Mouse (Mus musculus) intestine, postnatal 0 days (tissue): ENCODE results near the gene Rnase13. TPM values are rescaled to one million over a fixed set of nuclear protein-coding genes. Genes with fewer than 3 reads are reported as not detected.

Source experiments
- ATAC-seq: fragments of 200-750 bp; cut with Nextera tagmentation; 2 replicates; pipeline ENCODE4 v1.8.0; 2017; ENCODE audit warnings: mild to moderate bottlenecking, moderate TSS enrichment, moderate library complexity
- H3K27ac ChIP-seq: fragments of 300-500 bp; sonication (generic); 2 replicates; pipeline ENCODE4 v1.5.1; 2014; ENCODE audit warnings: mild to moderate bottlenecking, low read depth, low read length, moderate library complexity
- H3K27me3 ChIP-seq: fragments of 300-500 bp; sonication (generic); replicated peaks from 2 replicates; pipeline ENCODE4 v1.6.1; 2014; ENCODE audit warnings: low read length, mixed read lengths; ENCODE audit not compliant: control insufficient read depth, insufficient read depth
- H3K36me3 ChIP-seq: fragments of 300-500 bp; sonication (generic); 2 replicates; pipeline ENCODE4 v1.6.1; 2014; ENCODE audit warnings: mild to moderate bottlenecking, moderate library complexity; ENCODE audit not compliant: control insufficient read depth, insufficient read depth
- H3K4me1 ChIP-seq: fragments of 300-500 bp; sonication (generic); replicated peaks from 2 replicates; pipeline ENCODE4 v1.6.1; 2014; ENCODE audit warnings: antibody characterized with exemption, low read length, mixed read lengths; ENCODE audit not compliant: control insufficient read depth, insufficient read depth
- H3K4me2 ChIP-seq: fragments of 300-500 bp; sonication (generic); replicated peaks from 2 replicates; pipeline ENCODE4 v1.6.1; 2014; ENCODE audit warnings: low read depth, mild to moderate bottlenecking, moderate library complexity
- H3K4me3 ChIP-seq: fragments of 300-500 bp; sonication (generic); 2 replicates; pipeline ENCODE4 v1.5.1; 2014; ENCODE audit warnings: low read depth, low read length
- H3K9ac ChIP-seq: fragments of 300-500 bp; sonication (generic); 2 replicates; pipeline ENCODE4 v1.6.1; 2014; ENCODE audit warnings: mild to moderate bottlenecking, low read depth, low read length
- H3K9me3 ChIP-seq: fragments of 300-500 bp; sonication (generic); 2 replicates; pipeline ENCODE4 v1.6.1; 2016; ENCODE audit warnings: mixed run types; ENCODE audit not compliant: control insufficient read depth
- CTCF ChIP-seq: sonication (generic); IDR thresholded peaks from 2 replicates; pipeline ENCODE4 v1.5.1; 2016; ENCODE audit warnings: low read depth, mild to moderate bottlenecking, control low read depth, antibody characterized with exemption, moderate library complexity
- WGBS: fragments of 180-500 bp; shearing (Covaris S2); extraction: QIAGEN DNeasy Blood & Tissue Kit; methylation state at CpG from one replicate; pipeline ENCODE4 v1.1.7; 2014; 5-methylcytosine and 5-hydroxymethylcytosine counted together
- polyA plus RNA-seq: library from polyadenylated mRNA; unstranded; fragments of >200 nt; fragmentation: Nextera tagmentation; extraction: Ambion mirVana; gene quantifications from 2 replicates; pipeline ENCODE4 v1.2.1, GENCODE M21; 2015

Rnase13 gene
- polyA plus RNA-seq, 1 experiment from 2014 or later, result not detected

GRCm38 (mm10) chr14:51923492-51923891 lies 919 bp upstream of the Rnase13 start:
- Histone ChIP-seq H3K9ac (no peak overlapping the region), H3K4me2 (no peak overlapping the region), H3K4me3 (no peak overlapping the region), H3K27me3 (no peaks in the 10 kb centered on the region), H3K9me3 (no peaks in the 10 kb centered on the region), H3K4me1 (no peaks in the 10 kb centered on the region), H3K27ac (no peak overlapping the region), H3K36me3 (no peaks in the 10 kb centered on the region)
- 81% methylated on average over 4 of the region's 4 CpGs for WGBS
- TF ChIP-seq CTCF, result no peak
- ATAC-seq, result no peak

GRCm38 (mm10) chr14:51922910-51923309 lies 337 bp upstream of the Rnase13 start:
- Histone ChIP-seq H3K36me3 (no peaks in the 10 kb centered on the region), H3K27me3 (no peaks in the 10 kb centered on the region), H3K4me1 (no peaks in the 10 kb centered on the region), H3K27ac (no peak overlapping the region), H3K4me2 (no peak overlapping the region), H3K9ac (no peak overlapping the region), H3K4me3 (no peak overlapping the region), H3K9me3 (no peaks in the 10 kb centered on the region)
- no peak for ATAC-seq
- TF ChIP-seq CTCF, result no peak
- WGBS, result 96% methylated on average over 2 of the region's 2 CpGs

GRCm38 (mm10) chr14:51921759-51922570 lies 608 bp downstream of the Rnase13 start:
- Histone ChIP-seq H3K4me1 (no peaks in the 10 kb centered on the region), H3K27ac (no peak overlapping the region), H3K9me3 (no peaks in the 10 kb centered on the region), H3K9ac (no peak overlapping the region), H3K4me2 (no peak overlapping the region), H3K27me3 (no peaks in the 10 kb centered on the region), H3K4me3 (no peak overlapping the region), H3K36me3 (no peaks in the 10 kb centered on the region)
- TF ChIP-seq CTCF, result no peak
- WGBS, result 57% methylated on average over 16 of the region's 16 CpGs
- ATAC-seq, result no peak

GRCm38 (mm10) chr14:51918966-51919365 lies 3.6 kb downstream of the Rnase13 start:
- Histone ChIP-seq H3K27ac (no peak overlapping the region), H3K4me2 (no peak overlapping the region), H3K9me3 (no peaks in the 10 kb centered on the region), H3K4me1 (no peaks in the 10 kb centered on the region), H3K4me3 (no peak overlapping the region), H3K27me3 (no peaks in the 10 kb centered on the region), H3K36me3 (no peaks in the 10 kb centered on the region), H3K9ac (no peak overlapping the region)
- no peak for ATAC-seq
- no peak for TF ChIP-seq CTCF
- 88% methylated on average over 4 of the region's 4 CpGs for WGBS

GRCm38 (mm10) chr14:51918125-51918524 lies 4.4 kb downstream of the Rnase13 start, which contains the start of gene Tppp2:
Gene Tppp2, plus strand, starts transcription at chr14:51918425.
- no peak for TF ChIP-seq CTCF
- WGBS, result 83% methylated on average over 4 of the region's 4 CpGs
- no peak for ATAC-seq

GRCm38 (mm10) chr14:51916539-51916938 lies 6.0 kb downstream of the Rnase13 start:
- H3K9ac ChIP-seq, result no peak overlapping the region
- no peak overlapping the region for H3K4me3 ChIP-seq
- H3K27me3 ChIP-seq, result no peaks in the 10 kb centered on the region
- H3K4me2 ChIP-seq, result no peak overlapping the region
- no peak for TF ChIP-seq CTCF
- no peak for ATAC-seq
- H3K27ac ChIP-seq, result no peak overlapping the region
- H3K36me3 ChIP-seq, result no peaks in the 10 kb centered on the region
- 92% methylated on average over 4 of the region's 4 CpGs for WGBS
- no peaks in the 10 kb centered on the region for H3K9me3 ChIP-seq
- H3K4me1 ChIP-seq, result no peaks in the 10 kb centered on the region; the same call in 1 of the 2 replicates

More at GRCm38 (mm10) chr14:51918125-51918524, 4.4 kb downstream of the Rnase13 start, which contains the start of gene Tppp2:
- H3K36me3 ChIP-seq, result no peaks in the 10 kb centered on the region
- no peaks in the 10 kb centered on the region; the same call in 1 of the 2 replicates for H3K4me1 ChIP-seq
- no peak within 1 kb of the TSS for H3K27ac ChIP-seq
- H3K9me3 ChIP-seq, result no peaks in the 10 kb centered on the region
- H3K4me3 ChIP-seq, result no peak within 1 kb of the TSS
- no peak within 1 kb of the TSS for H3K9ac ChIP-seq
- no peak within 1 kb of the TSS for H3K4me2 ChIP-seq
- H3K27me3 ChIP-seq, result no peaks in the 10 kb centered on the region
